Mouse (Mus musculus) heart, embryonic 16.5 days (tissue): ENCODE data around the gene Rsph10b. TPM values are rescaled to one million over a fixed set of nuclear protein-coding genes. Genes with fewer than 3 reads are reported as not detected.
"Not testable (repeated sequence)": the region's sequence is repeated elsewhere in the genome, so short reads cannot be mapped to it uniquely, and the experiment has no call there.

ENCODE experiments used
- ATAC-seq: fragments of 200-750 bp; cut with Nextera tagmentation; replicated peaks from 2 replicates; pipeline ENCODE4 v1.8.0; 2017; ENCODE audit warnings: moderate number of reproducible peaks; ENCODE audit not compliant: insufficient read depth, low FRiP score; ENCODE audit errors: extremely low read depth
- H3K27ac ChIP-seq: fragments of 300-500 bp; sonication (generic); 2 replicates; pipeline ENCODE4 v1.5.1; 2014; ENCODE audit warnings: mild to moderate bottlenecking, low read length, control low read depth, moderate library complexity
- H3K27me3 ChIP-seq: fragments of 300-500 bp; sonication (generic); 2 replicates; pipeline ENCODE4 v1.6.1; 2014; ENCODE audit warnings: low read length, mixed read lengths; ENCODE audit not compliant: control insufficient read depth, insufficient read depth
- H3K36me3 ChIP-seq: fragments of 300-500 bp; sonication (generic); 2 replicates; pipeline ENCODE4 v1.6.1; 2014; ENCODE audit not compliant: control insufficient read depth, insufficient read depth
- H3K4me1 ChIP-seq: fragments of 300-500 bp; sonication (generic); 2 replicates; pipeline ENCODE4 v1.6.1; 2014; ENCODE audit warnings: low read length, mixed read lengths; ENCODE audit not compliant: control insufficient read depth, insufficient read depth
- H3K4me2 ChIP-seq: fragments of 300-500 bp; sonication (generic); 2 replicates; pipeline ENCODE4 v1.6.1; 2014; ENCODE audit warnings: low read depth, mild to moderate bottlenecking, control low read depth, low read length
- H3K4me3 ChIP-seq: fragments of 300-500 bp; sonication (generic); 2 replicates; pipeline ENCODE4 v1.5.1; 2014; ENCODE audit warnings: mild to moderate bottlenecking, control low read depth, low read length
- H3K9ac ChIP-seq: fragments of 300-500 bp; sonication (generic); 2 replicates; pipeline ENCODE4 v1.6.1; 2014; ENCODE audit warnings: low read length, control low read depth
- H3K9me3 ChIP-seq: fragments of 300-500 bp; sonication (generic); replicated peaks from 2 replicates; pipeline ENCODE4 v1.6.1; 2016; ENCODE audit warnings: low read length; ENCODE audit not compliant: control insufficient read depth
- WGBS: fragments of 180-500 bp; shearing (Covaris S2); extraction: QIAGEN DNeasy Blood & Tissue Kit; methylation state at CpG from one replicate; pipeline ENCODE4 v1.1.7; 2014; 5-methylcytosine and 5-hydroxymethylcytosine counted together
- polyA plus RNA-seq: library from polyadenylated mRNA; unstranded; fragments of >200 nt; fragmentation: Nextera tagmentation; extraction: Ambion mirVana; gene quantifications from 2 replicates; pipeline ENCODE4 v1.2.1, GENCODE M21; 2015

Gene Rsph10b
- polyA plus RNA-seq, 1 experiment from 2014 or later = 1.9 TPM

GRCm38 (mm10) chr5:143993849-143994248, 61.0 kb downstream of the Rsph10b start:
- no peaks in the 10 kb centered on the region for H3K9me3 ChIP-seq
- WGBS = 61% methylated on average over 5 of the region's 5 CpGs
- H3K4me3 ChIP-seq = no peak overlapping the region
- H3K27ac ChIP-seq = peak overlapping the region; percentile 56
- peaks cover 10% of the 10 kb centered on the region for H3K4me1 ChIP-seq
- H3K9ac ChIP-seq = no peak overlapping the region
- no peak for ATAC-seq
- H3K36me3 ChIP-seq = peaks cover 43% of the 10 kb centered on the region
- no peak overlapping the region for H3K4me2 ChIP-seq
- H3K27me3 ChIP-seq = no peaks in the 10 kb centered on the region

- 70% methylated on average over 11 of the region's 11 CpGs for WGBS
Measured at GRCm38 (mm10) chr5:143994632-143995365, 62.0 kb downstream of the Rsph10b start.

GRCm38 (mm10) chr5:143999409-143999808, 66.6 kb downstream of the Rsph10b start:
- Histone ChIP-seq H3K4me2 (no peak overlapping the region), H3K4me3 (no peak overlapping the region), H3K36me3 (peaks cover 45% of the 10 kb centered on the region), H3K27me3 (no peaks in the 10 kb centered on the region), H3K9me3 (no peaks in the 10 kb centered on the region), H3K9ac (no peak overlapping the region), H3K27ac (no peak overlapping the region), H3K4me1 (no peaks in the 10 kb centered on the region)
- ATAC-seq = no peak
- WGBS = 80% methylated on average over 1 of the region's 1 CpGs

More at GRCm38 (mm10) chr5:143994632-143995365, 62.0 kb downstream of the Rsph10b start:
- peaks cover 46% of the 10 kb centered on the region for H3K36me3 ChIP-seq
- H3K9ac ChIP-seq = no peak overlapping the region
- no peak overlapping the region for H3K4me3 ChIP-seq
- H3K27me3 ChIP-seq = no peaks in the 10 kb centered on the region
- peaks cover 8% of the 10 kb centered on the region for H3K4me1 ChIP-seq
- H3K27ac ChIP-seq = no peak overlapping the region
- ATAC-seq = no peak
- no peak overlapping the region for H3K4me2 ChIP-seq
- H3K9me3 ChIP-seq = no peaks in the 10 kb centered on the region

- ATAC-seq = no peak
- peaks cover 52% of the 10 kb centered on the region for H3K36me3 ChIP-seq
- no peak overlapping the region for H3K4me3 ChIP-seq
- no peaks in the 10 kb centered on the region for H3K9me3 ChIP-seq
- no peaks in the 10 kb centered on the region for H3K4me1 ChIP-seq
- WGBS = 88% methylated on average over 15 of the region's 15 CpGs
- no peaks in the 10 kb centered on the region for H3K27me3 ChIP-seq
- no peak overlapping the region for H3K9ac ChIP-seq
- no peak overlapping the region for H3K27ac ChIP-seq
- H3K4me2 ChIP-seq = no peak overlapping the region
Measured at GRCm38 (mm10) chr5:144002461-144003192, 69.8 kb downstream of the Rsph10b start.

- Histone ChIP-seq H3K4me2 (peak overlapping the region; percentile 65), H3K4me3 (peak overlapping the region; percentile 96), H3K36me3 (peaks cover 30% of the 10 kb centered on the region), H3K9ac (peak overlapping the region; percentile 93; the same call in 1 of the 2 replicates)
- WGBS = 52% methylated on average over 12 of the region's 13 CpGs
- H3K27me3 ChIP-seq, H3K9me3 ChIP-seq, ATAC-seq, H3K4me1 ChIP-seq, H3K27ac ChIP-seq: not testable (repeated sequence)
Measured at GRCm38 (mm10) chr5:144013366-144014134, 80.7 kb downstream of the Rsph10b start.

GRCm38 (mm10) chr5:144014551-144015311, 81.9 kb downstream of the Rsph10b start, which contains the start of gene Ccz1:
Gene Ccz1, minus strand, starts transcription at chr5:144014877.
- peak within 1 kb of the TSS; percentile 93 for H3K9ac ChIP-seq

GRCm38 (mm10) chr5:144015312-144015650, 82.4 kb downstream of the Rsph10b start:
- Histone ChIP-seq H3K36me3 (peaks cover 19% of the 10 kb centered on the region), H3K4me2 (peak overlapping the region; percentile 57), H3K4me1 (peaks cover 4% of the 10 kb centered on the region), H3K27me3 (no peaks in the 10 kb centered on the region), H3K9me3 (no peaks in the 10 kb centered on the region), H3K9ac (no peak overlapping the region), H3K4me3 (no peak overlapping the region; the same call in 1 of the 2 replicates), H3K27ac (no peak overlapping the region)
- WGBS = 77% methylated on average over 3 of the region's 3 CpGs
- ATAC-seq = no peak

More at GRCm38 (mm10) chr5:144014551-144015311, 81.9 kb downstream of the Rsph10b start, which contains the start of gene Ccz1:
- Histone ChIP-seq H3K27me3 (no peaks in the 10 kb centered on the region), H3K27ac (peak within 1 kb of the TSS; percentile 83), H3K4me3 (peak within 1 kb of the TSS; percentile 96), H3K36me3 (peaks cover 19% of the 10 kb centered on the region), H3K4me2 (peak within 1 kb of the TSS; percentile 65), H3K4me1 (peaks cover 4% of the 10 kb centered on the region), H3K9me3 (no peaks in the 10 kb centered on the region)
- WGBS = 4% methylated on average over 47 of the region's 47 CpGs
- ATAC-seq = peak; percentile 99

GRCm38 (mm10) chr5:144015845-144016244, 83.0 kb downstream of the Rsph10b start:
- ATAC-seq = no peak
- Histone ChIP-seq H3K9ac (no peak overlapping the region), H3K36me3 (peaks cover 14% of the 10 kb centered on the region), H3K9me3 (no peaks in the 10 kb centered on the region), H3K27ac (no peak overlapping the region), H3K4me2 (no peak overlapping the region), H3K4me3 (no peak overlapping the region), H3K27me3 (no peaks in the 10 kb centered on the region), H3K4me1 (peaks cover 4% of the 10 kb centered on the region)
- WGBS = 86% methylated on average over 9 of the region's 9 CpGs
